Mouse (Mus musculus): ENCODE measurements around the gene Chmp4b.

Gene Chmp4b

DNA sequence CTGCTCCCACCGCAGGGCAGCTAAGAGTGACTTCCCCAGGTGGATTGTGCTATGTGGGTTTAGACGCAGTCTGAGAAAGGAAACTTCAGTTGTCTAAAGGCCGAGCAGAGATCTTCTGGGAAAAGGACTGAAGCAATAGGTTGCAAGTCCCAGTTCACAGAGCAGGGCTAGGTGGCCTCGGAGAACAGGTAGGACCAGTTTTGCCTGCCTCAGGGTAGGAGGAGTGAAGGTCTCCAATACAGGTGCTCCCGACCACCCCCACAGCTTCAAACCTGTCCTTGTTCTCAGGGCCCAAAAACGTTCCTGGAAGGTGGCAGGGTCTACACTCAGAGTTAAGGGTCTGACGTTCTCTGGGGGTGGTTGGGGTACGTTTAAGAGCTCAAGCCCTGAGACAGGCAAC, at the start of gene Chmp4b:
Chmp4b (plus strand) TSS at position 343 of the 400 bp plus-strand sequence.
- DNase-seq = no peak

GRCm38 (mm10) chr2:154603007-154603637, 48.4 kb upstream of the Chmp4b start:
- DNase-seq = no peak

GRCm38 (mm10) chr2:154603638-154604153, 47.8 kb upstream of the Chmp4b start, which contains the start of gene Pxmp4:
TSS of gene Pxmp4 (minus strand) at chr2:154603708.
- DNase-seq = peak; percentile 96 to 97

DNA sequence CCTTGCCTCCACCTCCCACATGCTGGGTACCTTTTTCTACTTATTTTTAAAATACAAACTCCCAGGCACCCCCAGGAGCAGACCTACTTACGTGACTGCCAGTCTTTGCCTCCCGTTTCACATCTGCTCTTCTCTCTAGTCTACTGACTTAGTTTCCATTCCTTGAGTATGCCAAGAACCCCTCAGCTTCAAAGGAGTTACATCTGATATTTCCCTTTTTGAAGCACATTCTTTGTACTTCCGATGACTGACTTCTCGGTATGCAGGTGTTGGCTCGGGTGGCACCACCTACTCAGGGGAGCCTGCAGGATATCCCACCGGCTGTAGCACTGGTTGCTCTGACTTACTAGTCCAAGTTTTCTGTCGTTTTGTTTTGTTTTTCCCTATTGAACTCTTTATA, 47.3 kb upstream of the Chmp4b start:
- no peak for DNase-seq

- DNase-seq = no peak
These were observed 44.5 kb upstream of the Chmp4b start for GRCm38 (mm10) chr2:154606965-154607364.

DNA sequence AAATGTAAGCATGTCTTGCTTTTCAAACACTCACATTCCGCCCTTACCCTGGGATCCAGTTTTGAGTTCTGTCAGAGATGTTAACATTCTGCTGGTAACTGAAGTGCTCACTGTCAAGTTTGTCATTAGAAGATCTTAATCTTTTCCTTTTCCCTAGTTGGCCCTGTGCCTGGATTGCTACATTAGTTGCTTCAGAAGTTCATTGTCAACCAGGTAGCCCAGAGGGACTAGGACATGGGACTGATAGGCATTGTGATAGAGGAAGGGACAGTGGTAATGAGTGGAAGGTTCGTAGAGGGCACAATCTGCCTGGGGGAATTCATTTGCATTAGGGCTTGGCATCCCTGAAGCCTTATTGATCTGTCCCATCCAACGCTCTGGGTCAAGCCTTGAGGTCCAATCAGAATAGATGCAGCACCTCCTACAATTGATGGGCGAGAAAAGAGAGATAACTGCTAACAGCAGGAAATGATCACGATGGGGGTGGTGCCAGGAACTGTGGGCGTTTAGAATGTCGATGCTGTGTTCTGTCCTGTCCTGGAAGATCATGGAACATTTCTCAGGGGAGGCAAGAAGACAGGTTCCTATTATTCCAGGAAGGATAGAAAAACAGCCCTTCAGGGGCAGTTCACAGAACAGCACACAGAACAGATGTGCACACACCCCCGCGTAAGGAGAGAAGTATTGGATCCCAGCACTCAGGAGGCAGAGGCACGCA, 42.3 kb upstream of the Chmp4b start:
- no peak for DNase-seq

DNA sequence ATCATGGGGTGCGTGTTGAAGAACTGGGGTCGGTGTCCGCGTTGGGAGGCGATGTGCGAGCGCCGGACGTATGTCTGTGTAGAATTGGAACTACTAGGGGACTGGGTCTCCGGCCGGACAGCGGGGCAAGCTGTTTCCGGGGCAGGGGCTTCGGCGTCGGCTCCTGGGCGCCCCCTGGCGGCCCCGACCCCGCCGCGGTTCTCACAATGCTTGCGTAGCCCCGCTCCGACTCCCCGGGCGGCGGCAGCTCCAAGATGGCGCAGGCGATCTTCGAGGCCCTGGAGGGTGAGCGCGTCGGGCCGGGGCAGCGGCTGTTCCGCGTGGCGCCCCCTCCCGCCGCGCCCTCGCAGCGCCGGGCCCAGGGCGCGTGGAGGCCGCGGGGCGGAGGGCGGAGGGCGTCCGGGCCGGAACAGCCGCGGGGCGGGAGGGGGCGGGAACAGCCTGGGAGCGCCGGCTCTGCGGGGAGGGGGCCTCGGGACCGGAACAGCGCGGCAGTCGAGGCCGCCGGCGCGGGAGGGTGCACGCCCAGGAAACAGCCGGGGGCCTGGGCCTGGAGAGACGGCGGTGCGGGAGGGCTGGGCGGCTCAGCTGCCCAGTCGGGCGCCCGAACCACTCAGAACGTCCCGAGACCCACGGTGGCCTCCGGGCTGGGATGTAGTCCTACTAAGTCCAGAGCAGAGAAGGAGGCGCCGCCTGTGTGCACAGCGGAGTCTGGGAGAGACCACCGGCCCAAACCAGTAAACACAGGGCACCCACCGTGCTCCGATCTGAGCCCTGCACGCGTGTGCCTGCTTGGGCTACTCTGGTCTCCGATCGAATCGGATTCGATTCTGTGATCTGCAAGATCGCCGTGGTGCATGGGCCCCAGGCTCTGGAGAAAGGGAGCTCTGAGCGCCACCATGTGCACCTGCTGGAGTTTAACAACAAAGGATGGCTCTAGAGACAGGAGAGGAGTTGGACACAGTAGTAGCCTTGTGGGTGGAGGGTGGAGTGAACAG, 38.1 kb upstream of the Chmp4b start, which contains the start of the genes Zfp341 and 4930519P11Rik:
Zfp341 (plus strand) TSS at position 180 of the 998 bp plus-strand sequence.
4930519P11Rik (minus strand) TSS at position 320 of the 998 bp plus-strand sequence.
- peak; percentile 91 for DNase-seq

- DNase-seq = no peak
These were observed 36.5 kb upstream of the Chmp4b start for GRCm38 (mm10) chr2:154614841-154615576.

- DNase-seq = no peak
These were observed 35.8 kb upstream of the Chmp4b start for GRCm38 (mm10) chr2:154615674-154616073.

- no peak for DNase-seq
These were observed 34.4 kb upstream of the Chmp4b start for GRCm38 (mm10) chr2:154617061-154617460.

DNA sequence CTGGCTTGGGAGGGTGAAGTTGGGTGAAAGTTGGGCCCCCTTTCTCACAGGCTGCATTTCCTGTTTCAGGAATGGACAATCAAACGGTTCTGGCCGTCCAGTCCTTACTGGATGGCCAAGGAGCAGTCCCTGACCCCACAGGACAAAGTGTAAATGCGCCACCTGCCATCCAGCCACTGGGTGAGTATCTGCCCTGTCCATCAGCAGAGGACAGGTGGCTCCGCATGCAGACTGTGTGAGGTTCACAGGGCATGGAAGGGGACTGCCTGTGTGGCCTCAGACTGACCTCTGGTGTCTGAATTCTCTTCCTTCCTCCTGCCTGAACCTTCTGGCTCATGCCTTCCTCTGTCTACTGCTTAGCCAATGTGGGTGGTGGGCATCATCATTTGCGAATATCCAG, 29.8 kb upstream of the Chmp4b start:
- DNase-seq = no peak

DNA sequence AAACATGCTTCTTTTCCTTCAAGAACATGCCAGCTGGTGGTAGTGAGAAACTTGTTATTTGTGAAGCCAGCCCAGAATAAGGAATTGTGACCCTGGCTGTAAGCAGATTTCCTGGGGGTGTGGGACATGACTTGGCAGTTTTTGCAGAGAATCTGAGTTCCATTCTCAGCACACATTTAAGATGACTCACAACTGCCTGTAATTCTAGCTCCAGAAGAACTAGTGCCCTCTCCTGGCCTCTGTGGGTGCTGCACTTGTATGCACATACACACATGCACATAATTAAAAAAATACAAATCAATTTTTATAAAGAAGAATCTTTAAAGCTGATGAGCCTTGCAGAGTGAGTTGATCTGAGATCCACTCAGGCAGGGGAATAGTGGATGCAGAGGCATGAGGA, 27.4 kb upstream of the Chmp4b start:
- DNase-seq = peak; percentile 34 to 39

DNA sequence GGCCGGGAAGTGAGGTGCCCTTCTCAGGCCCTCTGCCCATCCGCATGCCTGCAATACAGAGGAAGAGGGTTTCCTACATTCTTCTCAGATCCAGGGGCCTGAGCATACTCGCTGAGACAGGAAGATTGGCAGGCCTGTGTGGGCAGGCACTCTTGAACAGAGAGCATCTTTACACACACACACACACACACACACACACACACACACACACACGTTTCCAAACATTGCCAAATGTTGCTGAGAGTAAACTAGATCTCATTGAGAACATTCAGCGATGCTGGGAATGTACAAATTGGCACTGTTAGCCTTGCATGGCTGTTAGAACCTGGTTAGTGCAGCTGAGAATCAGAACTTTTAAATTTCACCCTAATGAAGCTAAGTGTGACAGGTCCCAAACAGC, 21.0 kb upstream of the Chmp4b start:
- no peak for DNase-seq

GRCm38 (mm10) chr2:154632203-154632780, 19.2 kb upstream of the Chmp4b start:
- DNase-seq = no peak

DNA sequence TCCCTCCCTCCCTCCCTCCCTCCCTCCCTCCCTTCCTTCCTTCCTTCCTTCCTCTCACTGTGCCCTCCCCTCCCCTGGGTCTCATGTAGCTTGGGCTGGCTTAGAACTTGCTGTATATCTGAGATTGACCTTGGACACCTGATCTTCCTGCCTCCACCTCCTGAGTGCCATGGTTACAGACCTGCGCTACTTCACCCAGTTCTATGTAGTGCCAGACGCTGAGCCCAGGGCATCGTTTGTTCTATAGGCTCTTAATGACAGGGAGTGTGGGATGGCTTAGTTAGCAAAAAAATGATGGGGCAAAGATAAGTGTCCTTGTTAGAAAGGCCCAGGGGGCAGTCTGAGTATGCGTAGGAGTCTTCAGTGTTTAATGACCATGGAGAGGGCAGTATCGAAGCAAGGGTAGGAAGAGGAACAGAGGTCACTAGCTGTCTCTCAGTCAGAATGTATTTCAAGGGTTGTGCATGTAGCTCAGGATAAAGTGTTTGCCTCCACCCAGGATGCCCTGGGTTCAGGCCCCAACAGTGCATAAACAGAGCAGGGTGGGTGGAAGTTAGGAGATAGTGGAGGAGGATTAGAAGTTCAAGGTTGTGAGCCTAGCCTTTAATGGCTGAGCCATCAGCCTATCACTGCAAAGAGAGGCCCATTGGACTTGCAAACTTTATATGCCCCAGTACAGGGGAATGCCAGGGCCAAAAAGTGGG, 18.3 kb upstream of the Chmp4b start:
- DNase-seq = no peak

GRCm38 (mm10) chr2:154633876-154634644, 17.4 kb upstream of the Chmp4b start:
- DNase-seq = no peak

GRCm38 (mm10) chr2:154635826-154636225, 15.7 kb upstream of the Chmp4b start:
- DNase-seq = no peak

DNA sequence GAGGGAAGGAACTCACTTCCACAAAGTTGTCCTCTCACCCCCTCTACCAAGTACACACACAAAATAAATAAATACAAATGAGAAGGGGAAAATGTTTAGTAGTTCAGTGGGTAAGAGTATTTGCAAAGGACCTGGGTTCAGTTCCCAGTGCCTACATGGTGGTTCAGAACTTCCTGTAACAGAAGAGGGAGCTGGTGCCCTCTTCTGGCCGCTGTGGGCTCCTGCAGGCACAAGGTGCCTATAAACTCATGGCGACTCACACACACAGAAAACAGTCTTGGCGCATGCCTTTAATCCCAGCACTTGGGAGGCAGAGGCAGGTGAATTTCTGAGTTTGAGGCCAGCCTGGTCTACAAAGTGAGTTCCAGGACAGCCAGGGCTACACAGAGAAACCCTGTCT, 13.0 kb upstream of the Chmp4b start:
- DNase-seq = no peak

DNA sequence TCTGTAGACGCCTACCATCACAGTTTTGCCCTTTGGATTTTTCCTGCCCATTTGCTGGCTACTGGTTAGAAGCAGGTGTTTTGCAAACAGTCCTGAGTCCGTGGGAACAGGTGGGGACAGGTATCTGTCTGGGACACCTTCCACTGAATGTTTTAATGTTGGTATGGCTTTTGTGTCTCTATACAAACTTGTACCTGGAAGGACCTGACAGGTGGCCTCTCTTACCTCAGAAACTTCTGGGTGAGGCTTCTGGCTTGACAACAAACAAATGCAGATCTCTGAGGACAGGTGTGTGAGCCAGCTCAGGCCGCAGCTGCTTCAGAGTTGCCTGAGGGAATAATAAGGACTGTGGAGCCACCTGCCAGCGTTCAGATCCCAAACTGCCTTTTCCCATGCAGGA, 12.4 kb upstream of the Chmp4b start:
- no peak for DNase-seq

DNA sequence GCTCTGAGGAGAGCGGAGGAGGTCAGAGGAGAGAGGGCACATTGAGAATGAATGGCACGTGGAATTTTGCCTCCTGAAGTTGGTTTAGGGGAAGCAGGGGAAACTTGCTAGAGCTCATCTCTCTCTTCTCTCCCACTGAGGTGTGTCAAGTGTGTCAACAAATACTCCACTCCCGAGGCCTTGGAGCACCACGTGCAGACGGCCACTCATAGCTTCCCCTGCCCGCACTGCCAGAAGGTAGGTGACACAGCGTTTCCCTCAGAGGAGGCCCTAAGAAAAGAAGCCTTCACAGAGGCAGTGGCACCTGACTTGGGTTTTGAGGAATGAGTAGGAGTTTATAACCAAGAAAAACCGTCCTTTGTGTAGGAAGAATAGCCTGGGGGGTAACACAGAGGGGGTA, 10.3 kb upstream of the Chmp4b start:
- DNase-seq = no peak
